In the genomic region with DNA sequence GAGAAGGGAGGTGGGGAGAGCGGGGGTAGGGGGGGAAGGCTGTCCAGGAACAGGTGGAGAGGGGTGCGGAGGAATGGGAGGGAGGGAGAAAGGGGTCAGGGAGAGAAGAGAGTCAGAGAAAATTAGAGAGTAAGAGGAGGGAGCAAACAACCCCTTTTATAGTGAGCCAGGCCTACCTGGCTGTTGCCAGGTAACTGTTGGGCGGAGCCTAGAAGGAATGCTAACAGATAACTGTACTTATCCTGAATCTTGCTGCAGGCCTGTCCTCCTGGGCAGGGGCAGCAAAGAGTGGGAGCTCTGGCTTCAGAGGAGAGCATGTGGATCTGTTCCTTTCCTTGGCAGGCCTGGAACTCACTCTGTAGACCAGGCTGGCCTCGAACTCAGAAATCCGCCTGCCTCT, we compare ENCODE assay signal across 16 mouse cellular contexts.
"Had no signal": no experiment of that assay in that cellular context is flagged by ENCODE, and none has a peak within 500 bp of the region (broad histone marks: within the 10 kb centered on the region; RNA-seq: fewer than 3 reads in every experiment).

No protein-coding gene starts in this region.

- H3K27ac ChIP-seq: layer of hippocampus, adult 2 months; limb, embryonic 10.5 days; liver, embryonic 12.5 days; liver, embryonic 15.5 days; macrophage; stomach, postnatal 0 days had no signal

- H3K9me3 ChIP-seq: limb, embryonic 10.5 days; limb, embryonic 13.5 days; liver, embryonic 12.5 days; liver, embryonic 15.5 days had no signal

- H3K9ac ChIP-seq: limb, embryonic 13.5 days; liver, embryonic 12.5 days; liver, embryonic 15.5 days had no signal

- H3K4me1 ChIP-seq: liver, embryonic 12.5 days; liver, embryonic 15.5 days had no signal

- H3K4me3 ChIP-seq: layer of hippocampus, adult 2 months; limb, embryonic 10.5 days; limb, embryonic 13.5 days; liver, embryonic 12.5 days; liver, embryonic 15.5 days had no signal

- ATAC-seq: liver, embryonic 12.5 days had no signal

- H3K4me2 ChIP-seq: limb, embryonic 13.5 days; liver, embryonic 12.5 days; liver, embryonic 15.5 days had no signal

- H3K27me3 ChIP-seq: limb, embryonic 13.5 days; liver, embryonic 12.5 days; liver, embryonic 15.5 days had no signal

- DNase-seq: kidney, postnatal 14 days; layer of hippocampus, adult 9-11 months; liver; lung, adult 2 months; midbrain, embryonic 14.5 days; right cerebral cortex, postnatal 14 days; right cerebral cortex, postnatal 4 days; thymus, adult 18-20 months; thymus, postnatal 36 days had no signal

- H3K36me3 ChIP-seq: limb, embryonic 10.5 days; limb, embryonic 13.5 days; liver, embryonic 12.5 days; liver, embryonic 15.5 days had no signal
